Mouse (Mus musculus) heart, postnatal 0 days (tissue): ENCODE data around the gene Slc17a9. TPM values are rescaled to one million over a fixed set of nuclear protein-coding genes. Genes with fewer than 3 reads are reported as not detected.
A peak's percentile ranks its signal among the peaks of the same experiment; 100 is the strongest.

Experiments used
- ATAC-seq: fragments of 200-750 bp; cut with Nextera tagmentation; 2 replicates; pipeline ENCODE4 v1.8.0; 2017; ENCODE audit warnings: low read depth, moderate number of reproducible peaks, moderate library complexity; ENCODE audit not compliant: insufficient read depth
- DNase-seq: peaks from one replicate; pipeline ENCODE4 v3.0.0-alpha.2; 2016; ENCODE audit warnings: low spot score
- H3K27ac ChIP-seq: fragments of 300-500 bp; sonication (generic); 2 replicates; pipeline ENCODE4 v1.5.1; 2014; ENCODE audit warnings: low read depth, mild to moderate bottlenecking
- H3K27me3 ChIP-seq: fragments of 300-500 bp; sonication (generic); 2 replicates; pipeline ENCODE4 v1.6.1; 2014; ENCODE audit warnings: low read length, mixed read lengths; ENCODE audit not compliant: control insufficient read depth, insufficient read depth
- H3K36me3 ChIP-seq: fragments of 300-500 bp; sonication (generic); replicated peaks from 2 replicates; pipeline ENCODE4 v1.6.1; 2014; ENCODE audit warnings: low read length, mixed read lengths; ENCODE audit not compliant: control insufficient read depth, insufficient read depth
- H3K4me1 ChIP-seq: fragments of 300-500 bp; sonication (generic); 2 replicates; pipeline ENCODE4 v1.6.1; 2014; ENCODE audit warnings: antibody characterized with exemption; ENCODE audit not compliant: control insufficient read depth, insufficient read depth
- H3K4me2 ChIP-seq: fragments of 300-500 bp; sonication (generic); 2 replicates; pipeline ENCODE4 v1.6.1; 2014; ENCODE audit warnings: low read depth, mild to moderate bottlenecking, low read length, moderate library complexity
- H3K4me3 ChIP-seq: fragments of 300-500 bp; sonication (generic); 2 replicates; pipeline ENCODE4 v1.5.1; 2014; ENCODE audit warnings: low read depth, low read length
- H3K9ac ChIP-seq: fragments of 300-500 bp; sonication (generic); replicated peaks from 2 replicates; pipeline ENCODE4 v1.6.1; 2014; ENCODE audit warnings: low read depth, low read length, mixed read lengths
- H3K9me3 ChIP-seq: fragments of 300-500 bp; sonication (generic); replicated peaks from 2 replicates; pipeline ENCODE4 v1.6.1; 2016; ENCODE audit warnings: low read length; ENCODE audit not compliant: control insufficient read depth
- CTCF ChIP-seq: IDR thresholded peaks from 2 replicates; pipeline ENCODE4 v1.5.1; 2016; ENCODE audit warnings: antibody characterized with exemption, control low read depth, low read depth
- EP300 ChIP-seq: IDR thresholded peaks from 2 replicates; pipeline ENCODE4 v1.6.1; 2016; ENCODE audit warnings: antibody characterized with exemption, low read depth
- WGBS: fragments of 180-500 bp; shearing (Covaris S2); extraction: QIAGEN DNeasy Blood & Tissue Kit; methylation state at CpG from one replicate; pipeline ENCODE4 v1.1.7; 2014; 5-methylcytosine and 5-hydroxymethylcytosine counted together
- polyA plus RNA-seq: library from polyadenylated mRNA; unstranded; fragments of >200 nt; fragmentation: Nextera tagmentation; extraction: Ambion mirVana; gene quantifications from 2 replicates; pipeline ENCODE4 v1.2.1, GENCODE M21; 2015
- total RNA-seq: library from RNA; depleted of rRNA; stranded (reverse); fragments of >200 nt; gene quantifications from 2 replicates; pipeline ENCODE4 v1.2.3, GENCODE M21; 2014; ENCODE audit warnings: low replicate concordance; rRNA removed

The Slc17a9 gene
- total RNA-seq (1.5 TPM in 1 of 2 replicates, not detected in the other), polyA plus RNA-seq (0.44 and 0.60 TPM in 2 replicates)

- Histone ChIP-seq H3K9me3 (no peaks in the 10 kb centered on the region), H3K27ac (no peak within 1 kb of the TSS)
These were observed at the start of gene Slc17a9 for GRCm38 (mm10) chr2:180724585-180725413. Gene Slc17a9 (plus strand): TSS chr2:180725263.

GRCm38 (mm10) chr2:180676706-180677105 is 48.4 kb upstream of the Slc17a9 start:
- ATAC-seq (no peak), DNase-seq (no peak)
- H3K27me3 ChIP-seq = no peaks in the 10 kb centered on the region
- no peaks in the 10 kb centered on the region for H3K4me1 ChIP-seq
- H3K4me3 ChIP-seq = no peak overlapping the region
- no peak overlapping the region for H3K27ac ChIP-seq
- peaks cover 50% of the 10 kb centered on the region for H3K36me3 ChIP-seq
- H3K9me3 ChIP-seq = no peaks in the 10 kb centered on the region
- whole genome bisulfite sequencing = 90% methylated on average over 2 of the region's 2 CpGs
- no peak overlapping the region for H3K9ac ChIP-seq
- H3K4me2 ChIP-seq = no peak overlapping the region
- TF ChIP-seq CTCF = no peak
- no peak for TF ChIP-seq EP300

More at GRCm38 (mm10) chr2:180724585-180725413, at the start of gene Slc17a9:
- DNase-seq (no peak), ATAC-seq (peak; percentile 76)
- no peak for TF ChIP-seq EP300
- no peak for TF ChIP-seq CTCF
- Histone ChIP-seq H3K36me3 (peaks cover 39% of the 10 kb centered on the region), H3K9ac (0 out of 2 replicates have a peak within 1 kb of the TSS, but pooled peaks have one; percentile 29), H3K27me3 (no peaks in the 10 kb centered on the region), H3K4me1 (peaks cover 15% of the 10 kb centered on the region; the same call in 1 of the 2 replicates), H3K4me3 (peak within 1 kb of the TSS; percentile 2; the same call in 1 of the 2 replicates), H3K4me2 (peak within 1 kb of the TSS; percentile 43)
- 4% methylated on average over 17 of the region's 18 CpGs for WGBS

- WGBS = 27% methylated on average over 4 of the region's 4 CpGs
- Histone ChIP-seq H3K27ac (no peak overlapping the region), H3K9me3 (no peaks in the 10 kb centered on the region), H3K4me1 (no peaks in the 10 kb centered on the region), H3K9ac (no peak overlapping the region), H3K27me3 (no peaks in the 10 kb centered on the region), H3K4me2 (no peak overlapping the region), H3K4me3 (no peak overlapping the region), H3K36me3 (peaks cover 50% of the 10 kb centered on the region)
- peak; percentile 46 for ATAC-seq
- TF ChIP-seq EP300 = no peak
- TF ChIP-seq CTCF = peak; percentile 79
- peak; percentile 61 for DNase-seq
These were observed 46.4 kb upstream of the Slc17a9 start for GRCm38 (mm10) chr2:180678609-180679140.

- ATAC-seq (no peak), DNase-seq (no peak)
- no peaks in the 10 kb centered on the region for H3K4me1 ChIP-seq
- H3K36me3 ChIP-seq = peaks cover 59% of the 10 kb centered on the region
- H3K9ac ChIP-seq = no peak overlapping the region
- no peak overlapping the region for H3K4me3 ChIP-seq
- no peak overlapping the region for H3K4me2 ChIP-seq
- WGBS = 56% methylated on average over 2 of the region's 2 CpGs
- H3K27ac ChIP-seq = no peak overlapping the region
- H3K27me3 ChIP-seq = no peaks in the 10 kb centered on the region
- no peak for TF ChIP-seq CTCF
- TF ChIP-seq EP300 = no peak
- H3K9me3 ChIP-seq = no peaks in the 10 kb centered on the region
These were observed 43.8 kb upstream of the Slc17a9 start for GRCm38 (mm10) chr2:180681225-180681624.

GRCm38 (mm10) chr2:180683524-180683923 is 41.5 kb upstream of the Slc17a9 start:
- no peak overlapping the region for H3K27ac ChIP-seq
- no peak overlapping the region for H3K9ac ChIP-seq
- no peak overlapping the region for H3K4me3 ChIP-seq
- H3K36me3 ChIP-seq = peaks cover 82% of the 10 kb centered on the region
- DNase-seq = no peak
- H3K9me3 ChIP-seq = no peaks in the 10 kb centered on the region
- no peak overlapping the region for H3K4me2 ChIP-seq
- no peak for ATAC-seq
- no peaks in the 10 kb centered on the region for H3K4me1 ChIP-seq
- WGBS = 86% methylated on average over 2 of the region's 2 CpGs
- H3K27me3 ChIP-seq = no peaks in the 10 kb centered on the region
- TF ChIP-seq CTCF (no peak), EP300 (no peak)
